Mouse (Mus musculus) cerebellum, postnatal 14 days (tissue): ENCODE data around the gene Tbx6.

Experiments used
- DNase-seq, 2 experiments: peaks; one replicate each; pipeline ENCODE4 v3.0.0; 2021; ENCODE audit warnings: mixed read lengths in 2 of 2

Tbx6 gene

GRCm38 (mm10) chr7:126794271-126794605 lies 13.0 kb downstream of the Tbx6 start:
- DNase-seq: no peak

DNA sequence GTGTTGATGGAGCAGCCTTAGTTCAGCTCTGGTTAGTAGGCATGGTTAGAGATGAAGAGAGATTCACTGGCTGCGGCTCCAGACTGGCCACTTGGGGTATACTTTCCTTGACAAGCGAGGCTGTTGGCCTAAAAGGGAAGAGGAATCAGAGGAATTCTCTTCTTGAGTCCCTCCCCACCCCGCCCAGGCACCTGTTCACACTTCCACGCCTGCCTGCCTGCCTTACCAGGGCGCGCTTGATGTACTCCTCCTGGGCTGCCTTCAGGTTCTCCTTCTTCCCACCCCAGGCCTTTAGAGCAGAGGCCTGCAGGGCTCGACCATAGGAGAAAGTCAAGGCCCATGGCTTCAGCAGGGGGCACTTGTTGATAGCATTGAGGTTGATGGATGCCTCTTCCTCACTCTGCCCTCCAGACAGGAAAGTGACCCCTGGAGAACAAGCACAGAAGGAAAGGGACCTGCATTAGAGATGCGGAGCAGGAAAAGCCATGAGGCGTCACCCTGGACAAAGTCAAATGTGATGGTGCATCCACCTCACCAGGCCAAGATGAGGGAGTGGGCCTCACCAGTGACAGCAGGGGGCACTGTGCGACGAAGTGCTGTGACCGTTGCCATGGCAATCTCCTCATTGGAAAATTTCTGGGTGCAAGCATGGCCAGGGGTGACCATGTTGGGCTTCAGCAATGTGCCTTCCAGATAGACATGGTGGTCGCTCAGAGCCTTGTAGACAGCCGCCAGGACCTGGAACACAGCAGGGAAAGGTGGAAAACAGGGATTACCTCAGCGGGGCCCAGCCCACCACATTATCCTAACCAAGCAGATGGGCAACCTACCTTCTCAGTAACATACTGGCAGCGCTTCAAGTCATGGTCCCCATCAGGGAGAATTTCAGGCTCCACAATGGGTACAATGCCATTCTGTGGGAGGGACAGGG lies 14.4 kb downstream of the Tbx6 start:
- DNase-seq: no peak

DNA sequence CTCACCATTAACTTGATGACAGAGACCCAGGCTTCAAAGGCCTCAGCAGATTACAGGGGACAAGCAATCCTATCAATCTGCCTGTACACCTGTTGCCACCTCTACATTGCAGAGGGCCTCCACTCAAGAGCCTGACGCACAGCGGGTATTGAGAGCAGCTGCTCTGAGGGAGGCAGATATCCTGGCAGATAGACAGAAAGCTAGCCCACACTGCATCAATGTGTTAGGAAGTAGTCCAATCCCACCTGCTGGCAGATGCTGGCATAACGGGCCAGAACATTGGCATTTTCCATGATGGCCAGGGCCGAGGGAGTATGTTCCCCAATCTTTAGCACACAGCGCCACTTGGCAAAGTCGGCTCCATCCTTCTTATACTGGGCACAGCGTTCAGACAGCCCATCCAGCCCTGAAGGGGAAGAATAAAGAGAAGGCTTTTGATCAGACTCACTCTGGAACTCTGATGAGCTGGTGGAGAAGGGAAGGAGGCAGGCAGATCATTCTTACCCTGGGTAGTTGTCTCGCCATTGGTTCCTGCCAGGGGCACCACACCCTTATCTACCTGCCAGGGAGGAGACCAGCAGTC lies 15.2 kb downstream of the Tbx6 start:
- DNase-seq: peak; percentile 70 to 77

DNA sequence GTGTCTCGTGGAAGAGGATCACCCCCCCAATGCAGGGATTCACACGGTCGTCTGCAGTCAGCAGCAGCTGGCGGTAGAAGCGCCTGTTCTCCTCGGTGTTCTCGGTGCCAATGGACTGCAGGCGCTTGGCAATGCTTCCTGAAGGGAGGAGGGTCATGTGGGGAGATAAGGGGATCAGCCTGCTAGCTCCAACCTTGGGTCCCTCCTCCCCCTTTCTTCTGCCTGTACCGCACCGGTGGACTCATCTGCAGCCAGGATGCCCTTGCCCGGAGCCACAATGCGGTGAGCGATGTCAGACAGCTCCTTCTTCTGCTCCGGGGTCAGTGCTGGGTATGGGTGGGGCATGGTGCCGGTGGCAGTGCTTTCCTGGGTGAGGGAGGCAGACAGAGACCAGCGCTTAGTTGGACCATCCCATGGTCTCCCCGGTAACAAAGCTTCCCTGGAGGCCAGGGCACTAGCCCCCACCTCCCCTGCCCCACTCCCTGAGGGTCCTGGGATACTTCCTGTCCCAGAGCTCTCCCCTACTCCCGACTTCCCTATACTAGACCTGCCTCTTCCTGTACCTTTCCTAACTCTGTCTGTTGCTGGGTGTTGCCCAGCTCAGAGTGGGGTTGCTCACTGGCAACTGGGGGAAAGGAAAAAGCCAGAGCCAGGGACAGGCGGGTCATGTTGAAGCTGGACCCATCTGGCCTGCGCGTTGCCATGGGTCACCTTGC lies 16.3 kb downstream of the Tbx6 start, which contains the start of gene Fam57b:
TSS of gene Fam57b (plus strand) at position 258 of the 716 bp plus-strand sequence.
- peak; percentile 75 to 82 for DNase-seq

DNA sequence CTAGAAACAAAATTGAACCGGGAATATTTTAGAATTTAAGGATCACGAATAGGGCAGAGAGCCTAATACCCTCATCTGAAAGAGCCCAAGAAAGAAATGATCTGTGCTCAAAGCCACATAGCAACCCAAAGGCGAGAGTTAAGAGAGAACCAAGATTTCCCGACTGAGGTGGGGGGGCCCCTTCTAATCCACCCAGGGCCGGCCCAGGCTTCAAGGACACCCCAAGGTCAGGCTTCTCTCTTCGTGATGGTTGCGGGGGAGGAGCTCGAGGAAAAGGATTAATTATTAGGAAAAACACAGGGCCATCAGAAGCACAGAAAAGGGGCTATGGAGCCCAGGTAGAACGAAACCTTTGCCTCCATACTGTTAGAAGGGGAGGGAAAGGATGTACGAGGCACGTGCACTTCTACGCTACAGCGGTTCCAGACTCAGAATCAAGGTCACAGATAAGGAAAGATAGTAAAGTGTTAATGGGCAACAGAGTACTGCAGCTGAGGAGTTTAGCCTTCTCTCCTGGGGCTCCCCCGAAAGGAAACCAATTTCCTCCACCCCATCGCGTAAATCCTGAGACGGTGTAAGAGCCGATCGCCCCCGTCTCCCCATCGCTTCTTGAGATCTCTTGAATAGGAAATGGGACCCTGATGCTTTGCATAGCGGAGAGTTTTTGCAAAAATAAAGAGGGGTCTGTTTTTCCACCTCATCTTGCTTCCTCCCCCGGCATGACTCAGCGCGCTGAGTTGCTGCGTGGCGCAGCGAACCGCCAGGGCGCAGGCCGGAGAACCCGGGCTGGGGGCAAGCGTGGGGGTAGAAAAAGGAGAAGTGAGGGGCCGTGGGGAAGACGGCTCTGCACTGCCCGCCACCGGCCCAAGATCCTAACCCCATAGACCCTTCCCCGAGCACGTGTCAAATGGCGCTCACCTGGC lies 17.1 kb downstream of the Tbx6 start:
- DNase-seq: peak; percentile 53 to 70

GRCm38 (mm10) chr7:126799050-126799467 lies 17.8 kb downstream of the Tbx6 start:
- peak; percentile 98 for DNase-seq

DNA sequence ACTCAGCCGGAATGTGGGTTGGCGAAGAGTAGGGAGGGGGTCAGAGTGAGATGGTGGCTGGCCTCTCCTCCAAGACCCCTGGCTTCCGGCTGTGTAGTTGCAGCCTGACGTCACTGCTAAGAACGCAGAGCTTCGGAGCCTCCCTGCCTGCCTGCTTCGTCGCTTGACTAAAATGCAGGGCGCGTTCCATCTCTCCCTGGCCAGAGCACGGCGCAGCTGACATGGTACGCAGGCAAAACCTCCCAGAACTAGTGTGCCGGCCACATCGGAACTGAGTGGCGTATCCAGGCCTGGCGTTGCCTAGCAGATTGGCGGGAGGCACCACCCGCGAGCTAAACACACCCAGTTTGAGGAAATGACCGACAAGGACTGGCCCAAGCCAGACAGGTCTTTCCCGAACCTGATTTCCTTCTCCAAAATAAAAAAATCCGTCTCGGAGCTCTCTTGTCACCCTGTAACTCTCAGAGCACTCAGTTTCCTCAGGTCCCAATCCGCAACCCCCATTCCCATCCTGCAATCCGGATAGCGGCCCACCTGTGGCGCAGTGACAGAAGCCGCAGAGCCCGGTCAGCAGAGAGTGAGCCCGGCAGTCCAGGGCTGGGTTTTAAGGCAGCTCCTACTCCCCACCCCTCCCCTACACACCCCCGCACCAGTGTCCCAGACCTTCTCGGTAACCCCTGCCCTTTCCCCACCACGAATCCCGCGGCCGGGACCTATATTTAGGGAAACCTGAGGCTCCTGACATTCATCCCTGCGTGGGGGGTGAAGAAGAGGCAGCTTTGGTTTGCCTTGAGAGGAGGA lies 18.4 kb downstream of the Tbx6 start:
- DNase-seq: peak in 1 of 2 experiments; percentile 79

DNA sequence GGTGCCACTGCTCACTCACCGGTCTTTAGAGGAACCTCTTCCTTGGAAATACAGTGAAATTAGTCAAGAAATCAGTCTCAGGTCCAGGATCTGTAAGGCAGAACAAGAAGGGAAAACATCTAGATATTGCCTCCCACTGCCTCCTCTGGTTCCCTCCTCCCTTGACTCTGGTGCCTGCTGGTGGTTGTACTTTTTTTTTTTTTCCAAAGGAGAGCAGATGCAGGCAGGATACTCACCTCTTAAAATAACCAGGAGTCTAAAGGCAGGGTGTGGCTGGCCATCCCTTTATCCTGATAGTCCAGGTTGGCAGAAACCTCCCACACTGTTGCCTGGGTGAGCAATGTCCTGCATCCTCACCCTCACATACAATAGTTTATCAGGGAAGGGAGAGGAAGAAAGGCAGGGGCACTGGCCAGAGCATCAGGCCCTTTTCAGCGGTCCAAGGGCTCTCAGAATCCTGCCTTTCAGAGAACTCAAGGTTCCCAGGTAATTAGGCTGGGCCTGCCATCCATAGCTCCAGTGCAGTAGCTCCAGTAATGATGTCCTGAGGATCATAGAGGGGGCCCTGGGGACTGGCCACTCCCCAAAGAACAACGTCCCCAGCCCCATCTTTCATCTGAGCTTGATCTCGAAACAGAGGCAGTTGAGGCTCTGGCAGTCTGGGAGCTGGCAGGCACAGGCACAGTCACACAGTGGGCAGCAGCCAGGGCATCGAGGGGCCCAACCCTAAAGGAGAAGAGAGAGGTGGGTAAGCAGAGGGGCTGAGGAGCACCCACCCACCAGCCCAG lies 19.2 kb downstream of the Tbx6 start:
- peak in 1 of 2 experiments; percentile 20 for DNase-seq

DNA sequence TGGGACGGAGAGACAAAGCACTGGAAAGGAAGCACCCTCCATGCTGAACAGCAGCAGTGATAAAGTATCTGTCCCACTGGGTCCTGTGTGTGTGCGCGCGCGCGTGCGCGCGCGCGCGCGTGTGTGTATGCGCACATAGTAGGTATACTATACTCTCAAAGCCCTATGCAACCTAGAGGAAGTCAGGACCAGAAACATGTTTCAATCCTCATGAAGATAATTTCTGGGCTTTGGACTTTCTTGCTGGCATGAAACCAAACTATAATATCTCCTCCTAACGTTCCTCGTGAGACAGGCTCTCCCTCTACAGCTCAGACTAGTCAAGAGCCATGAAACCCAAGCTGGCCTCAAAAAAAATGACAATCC lies 19.8 kb downstream of the Tbx6 start:
- no peak for DNase-seq

- no peak for DNase-seq
Measured at GRCm38 (mm10) chr7:126802134-126802889, 21.0 kb downstream of the Tbx6 start.

DNA sequence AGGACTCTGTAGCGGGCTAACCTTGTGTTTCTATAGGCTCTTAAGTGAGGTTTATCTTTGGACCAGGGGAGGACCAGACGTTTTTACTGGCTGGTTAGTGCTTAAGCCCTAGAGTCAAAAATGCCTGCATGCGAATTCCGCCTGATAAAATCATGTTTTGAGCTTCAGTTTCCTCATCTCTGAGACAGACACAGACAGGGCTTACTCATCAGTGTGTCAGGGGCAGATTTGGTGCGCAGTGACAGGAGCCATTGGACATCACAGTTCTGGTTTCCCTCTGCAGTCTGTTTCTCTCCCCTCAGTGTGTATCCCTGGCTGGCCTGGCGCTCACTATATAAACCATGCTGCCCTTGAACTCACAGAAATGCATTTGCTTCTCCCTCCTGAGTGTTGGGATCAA lies 21.9 kb downstream of the Tbx6 start:
- no peak for DNase-seq

GRCm38 (mm10) chr7:126803751-126804150 lies 22.5 kb downstream of the Tbx6 start:
- no peak for DNase-seq

GRCm38 (mm10) chr7:126806956-126807355 lies 25.7 kb downstream of the Tbx6 start:
- DNase-seq: no peak

GRCm38 (mm10) chr7:126807405-126807804 lies 26.1 kb downstream of the Tbx6 start:
- no peak for DNase-seq

GRCm38 (mm10) chr7:126808703-126809455 lies 27.6 kb downstream of the Tbx6 start:
- peak; percentile 89 to 91 for DNase-seq

DNA sequence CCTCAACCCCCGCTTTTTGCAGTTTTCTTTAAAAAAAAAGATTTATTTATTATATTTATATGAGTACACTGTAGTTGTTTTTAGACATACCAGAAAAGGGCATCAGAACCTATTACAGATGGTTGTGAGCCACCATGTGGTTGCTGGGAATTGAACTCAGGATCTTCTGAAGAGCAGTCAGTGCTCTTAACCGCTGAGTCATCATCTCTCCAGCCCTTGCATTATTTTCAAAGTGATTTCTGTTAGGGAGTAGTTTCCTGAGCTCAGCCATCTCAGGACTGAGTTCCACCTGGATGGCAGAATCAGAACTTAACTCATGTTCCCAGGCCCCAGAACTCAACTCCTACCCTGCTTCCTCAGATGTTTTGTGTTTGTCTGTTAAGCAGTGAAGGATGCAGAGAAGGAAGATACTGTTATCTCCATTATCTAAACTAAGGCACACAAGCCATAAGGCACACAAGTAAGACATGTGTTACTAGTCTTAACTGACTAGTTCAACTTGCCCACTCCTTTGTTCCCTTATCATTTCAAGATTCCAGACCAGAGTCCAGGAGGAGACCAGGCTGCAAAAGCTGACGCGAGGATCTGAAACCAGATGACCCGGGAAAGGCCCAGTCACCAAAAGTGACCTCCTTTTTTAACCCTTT lies 28.6 kb downstream of the Tbx6 start:
- DNase-seq: no peak

DNA sequence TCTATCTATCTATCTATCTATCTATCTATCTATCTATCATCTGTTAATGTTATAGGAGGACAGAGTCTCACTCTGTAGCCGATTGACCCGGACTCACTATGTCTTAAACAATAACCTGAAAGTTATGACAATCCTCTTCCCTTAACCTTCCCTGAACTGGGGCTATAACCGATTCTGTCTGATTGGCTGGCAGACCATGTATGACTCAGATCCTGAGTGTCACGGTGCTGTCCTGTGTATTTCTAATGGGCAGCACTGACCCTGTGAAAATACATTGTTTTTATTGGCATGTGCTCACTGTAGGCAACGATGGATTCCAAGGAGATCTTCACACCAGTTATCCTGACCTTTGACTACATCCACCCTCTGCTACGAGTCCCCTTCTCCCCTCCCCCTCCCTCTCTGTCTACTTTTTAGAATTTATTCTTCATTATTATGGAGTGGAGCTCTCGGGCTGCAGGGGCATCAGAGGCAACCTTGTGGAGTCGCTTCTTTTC lies 34.5 kb downstream of the Tbx6 start:
- DNase-seq: no peak

- no peak for DNase-seq
Measured at GRCm38 (mm10) chr7:126816494-126816893, 35.2 kb downstream of the Tbx6 start.
